Mouse (Mus musculus) cerebral cortex, adult 2 months (tissue): ENCODE results near the gene Cmtm2b.

Experiments used
- WGBS: fragments of 180-500 bp; shearing (Covaris S2); methylation state at CpG from one replicate; pipeline ENCODE4 v1.1.7; 2018; 5-methylcytosine and 5-hydroxymethylcytosine counted together

The Cmtm2b gene

DNA sequence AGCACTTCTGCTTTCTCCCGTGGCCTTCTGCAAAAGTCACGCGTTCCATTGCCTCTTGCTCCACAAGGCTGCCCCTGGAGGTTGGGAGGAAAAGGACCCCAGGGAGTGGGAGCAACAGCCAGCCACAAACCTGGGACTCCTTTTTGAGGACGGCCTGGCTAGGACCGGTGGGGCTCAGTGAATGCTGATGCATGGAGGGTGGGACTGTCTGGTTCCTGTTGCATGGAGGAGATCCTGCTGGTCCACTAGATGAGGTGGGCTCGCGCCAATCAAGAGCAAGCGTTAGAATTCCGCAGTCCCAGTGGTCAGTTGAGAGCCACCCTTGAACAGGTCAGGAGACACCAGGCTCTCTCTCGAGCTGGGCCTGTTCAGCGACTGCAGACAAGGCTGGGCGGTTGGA lies at the start of gene Cmtm2b:
Gene Cmtm2b, plus strand, starts transcription at position 301 of the 400 bp plus-strand sequence.
- WGBS: 92% methylated on average over 12 of the region's 12 CpGs

DNA sequence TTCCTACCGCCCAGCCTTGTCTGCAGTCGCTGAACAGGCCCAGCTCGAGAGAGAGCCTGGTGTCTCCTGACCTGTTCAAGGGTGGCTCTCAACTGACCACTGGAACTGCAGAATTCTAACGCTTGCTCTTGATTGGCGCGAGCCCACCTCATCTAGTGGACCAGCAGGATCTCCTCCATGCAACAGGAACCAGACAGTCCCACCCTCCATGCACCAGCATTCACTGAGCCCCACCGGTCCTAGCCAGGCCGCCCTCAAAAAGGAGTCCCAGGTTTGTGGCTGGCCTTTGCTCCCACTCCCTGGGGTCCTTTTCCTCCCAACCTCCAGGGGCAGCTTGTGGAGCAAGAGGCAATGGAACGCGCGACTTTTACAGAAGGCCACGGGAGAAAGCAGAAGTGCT lies 28.9 kb upstream of the Cmtm2b start, which contains the start of gene Cmtm2a:
Gene Cmtm2a, minus strand, starts transcription at position 101 of the 400 bp plus-strand sequence.
- 88% methylated on average over 12 of the region's 12 CpGs for WGBS

GRCm38 (mm10) chr8:104294396-104294795 lies 27.6 kb upstream of the Cmtm2b start:
- WGBS: 84% methylated on average over 1 of the region's 1 CpGs

- 38% methylated on average over 3 of the region's 3 CpGs for WGBS
Observed at GRCm38 (mm10) chr8:104301577-104301976, 20.5 kb upstream of the Cmtm2b start.

GRCm38 (mm10) chr8:104302536-104302935 lies 19.5 kb upstream of the Cmtm2b start:
- 98% methylated on average over 4 of the region's 4 CpGs for WGBS

- WGBS: 91% methylated on average over 11 of the region's 11 CpGs
Observed at GRCm38 (mm10) chr8:104304962-104305361, 17.1 kb upstream of the Cmtm2b start.

DNA sequence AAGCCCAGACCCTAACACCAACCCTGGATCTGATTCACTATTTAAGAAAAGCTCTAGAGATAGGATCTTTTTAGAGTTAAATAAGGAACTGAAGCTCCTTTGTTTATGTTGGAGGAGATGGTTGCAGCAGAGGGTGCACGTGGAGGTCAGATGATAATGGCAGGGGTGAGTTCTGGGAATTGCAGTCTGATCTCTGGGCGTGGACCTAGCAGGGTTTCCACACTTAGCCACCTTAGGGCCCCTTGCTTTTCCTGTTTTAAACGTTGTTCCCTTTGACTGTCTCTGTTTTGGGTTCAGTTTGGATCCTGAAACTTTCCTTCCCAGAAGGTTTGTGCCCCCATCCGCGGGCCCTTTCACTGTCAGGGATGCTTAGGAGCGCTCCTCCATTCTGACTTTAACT lies 13.7 kb upstream of the Cmtm2b start:
- WGBS: 73% methylated on average over 6 of the region's 6 CpGs

- WGBS: 81% methylated on average over 36 of the region's 36 CpGs
Observed at GRCm38 (mm10) chr8:104309441-104310155, 12.4 kb upstream of the Cmtm2b start, which contains the start of the genes Gm45711 and Cmtm1. Gm45711 (minus strand) TSS chr8:104310081. Cmtm1 (minus strand) TSS chr8:104310145.

- 56% methylated on average over 3 of the region's 3 CpGs for WGBS
Observed at GRCm38 (mm10) chr8:104312023-104312422, 10.0 kb upstream of the Cmtm2b start.

DNA sequence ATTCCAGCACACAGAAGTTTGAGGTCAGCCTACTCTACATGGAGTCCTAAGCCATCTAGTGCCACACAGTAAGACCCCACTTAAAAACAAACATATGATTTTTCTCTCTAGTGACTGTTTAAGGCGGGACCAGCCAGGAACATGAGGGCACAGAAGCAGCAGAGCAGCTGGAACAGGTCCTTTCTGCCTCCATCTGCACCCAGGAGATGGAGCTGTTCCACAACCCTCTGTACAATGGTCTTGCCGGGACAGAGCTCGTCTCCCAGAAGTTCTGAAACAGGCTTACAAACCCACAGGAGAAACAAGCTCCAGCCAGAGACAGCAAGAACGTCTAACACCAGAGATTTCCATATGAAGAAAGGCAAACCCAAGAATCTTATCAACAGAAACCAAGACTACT lies 8.7 kb upstream of the Cmtm2b start:
- 48% methylated on average over 4 of the region's 4 CpGs for WGBS

GRCm38 (mm10) chr8:104321267-104321666 lies 763 bp upstream of the Cmtm2b start, which contains the start of gene Gm11020:
Gm11020 (plus strand) TSS chr8:104321567.
- 76% methylated on average over 11 of the region's 11 CpGs for WGBS

DNA sequence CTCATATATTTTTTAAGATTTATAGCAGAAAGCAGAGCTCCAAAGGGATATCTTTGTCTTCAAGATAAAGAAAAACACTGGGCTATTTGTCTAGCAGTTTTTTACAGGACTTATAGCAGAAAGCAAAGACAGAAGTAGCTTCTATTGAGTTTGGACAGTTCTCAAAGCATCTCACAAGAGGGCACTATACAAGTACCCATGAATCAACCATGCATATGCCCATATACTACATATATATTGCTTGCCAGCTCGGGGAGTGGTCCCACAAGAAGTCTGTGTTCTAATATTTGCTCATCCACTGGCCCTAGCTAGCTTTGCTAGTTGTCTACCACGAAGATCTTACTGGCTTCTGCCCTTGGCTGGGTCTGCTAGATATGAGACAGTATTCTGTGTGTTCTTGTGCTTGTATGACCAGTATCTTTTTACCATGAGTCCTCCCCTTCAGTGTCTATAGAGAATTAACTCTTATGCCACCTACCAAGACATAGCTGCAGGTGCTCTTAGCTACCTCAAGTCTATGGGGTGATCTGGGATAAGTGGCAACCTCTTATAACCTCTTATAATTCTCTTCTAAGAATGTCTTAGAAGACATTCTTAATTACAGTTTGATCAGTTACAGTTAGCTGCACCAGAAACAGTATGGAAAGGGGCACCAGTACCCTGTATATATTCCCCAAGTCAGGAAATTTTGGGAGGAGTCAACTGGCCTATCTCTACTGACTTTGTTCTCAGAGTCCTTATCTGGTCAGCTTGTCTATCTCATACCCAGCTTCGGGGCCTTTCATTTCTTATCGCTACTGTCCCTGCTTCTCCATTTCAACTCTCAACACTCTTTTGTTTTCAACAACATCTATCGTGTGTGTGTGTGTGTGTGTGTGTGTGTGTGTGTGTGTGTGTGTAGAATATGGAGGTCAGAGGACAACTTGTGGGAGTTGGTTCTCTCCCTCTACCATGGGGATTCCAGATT lies 10.9 kb downstream of the Cmtm2b start:
- 84% methylated on average over 5 of the region's 5 CpGs for WGBS

DNA sequence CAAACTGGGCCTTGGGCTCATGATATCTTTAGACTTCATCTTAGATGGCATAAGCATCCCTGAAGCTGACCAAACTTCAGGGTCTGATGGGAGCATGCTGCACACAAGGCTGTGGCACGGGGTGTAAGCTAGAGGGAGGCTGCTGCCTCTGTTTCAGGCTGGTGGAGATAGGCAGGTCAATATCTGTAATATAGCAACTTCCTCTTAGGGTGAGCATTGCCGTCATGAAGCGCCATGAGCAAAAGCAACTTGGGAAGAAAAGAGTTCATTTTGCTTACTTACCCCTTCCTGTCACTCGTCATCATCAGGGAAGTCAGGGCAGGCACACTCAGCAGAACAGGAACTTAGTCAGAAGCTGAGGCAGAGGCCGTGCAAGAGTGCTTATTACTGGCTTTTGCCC lies 11.8 kb downstream of the Cmtm2b start:
- WGBS: 75% methylated on average over 5 of the region's 5 CpGs

- 89% methylated on average over 1 of the region's 1 CpGs for WGBS
Observed at GRCm38 (mm10) chr8:104334196-104334595, 12.2 kb downstream of the Cmtm2b start.

DNA sequence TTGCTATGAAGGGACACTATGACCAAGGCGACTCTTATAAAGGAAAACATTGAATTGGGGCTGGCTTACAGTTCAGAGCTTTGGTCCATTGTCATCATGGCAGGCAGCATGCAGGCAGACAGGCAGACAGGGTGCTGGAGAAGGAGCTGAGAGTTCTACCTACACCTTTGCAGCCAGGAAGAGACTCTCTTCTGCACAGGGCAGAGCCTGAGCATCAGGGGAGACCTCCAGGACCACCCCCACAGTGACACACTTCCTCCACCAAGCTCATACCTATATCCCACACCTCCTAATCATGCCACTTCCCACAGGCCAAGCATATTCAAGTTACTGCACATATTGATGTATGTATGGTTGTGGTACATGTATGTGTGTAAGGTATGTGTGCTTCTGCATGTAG lies 14.8 kb downstream of the Cmtm2b start:
- 93% methylated on average over 1 of the region's 1 CpGs for WGBS

DNA sequence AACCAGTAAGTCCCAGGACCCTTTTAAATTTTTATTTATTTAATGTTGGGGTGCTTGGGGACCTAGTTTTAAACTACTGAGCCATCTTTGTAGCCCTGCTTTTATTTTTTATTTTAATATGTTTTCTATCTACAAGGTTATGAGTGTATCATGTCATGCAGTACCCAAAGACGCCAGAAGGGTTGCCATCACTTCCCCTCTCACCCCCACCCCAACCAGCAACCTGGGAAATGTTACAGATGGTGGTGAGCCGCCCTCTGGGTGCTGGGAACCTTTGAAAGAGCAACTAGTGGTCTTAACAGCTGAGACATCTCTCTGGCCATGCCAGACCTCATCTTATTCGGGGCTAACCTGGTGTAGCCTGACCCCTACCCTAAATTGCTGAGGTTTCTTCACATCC lies 15.9 kb downstream of the Cmtm2b start:
- WGBS: 64% methylated on average over 3 of the region's 3 CpGs

GRCm38 (mm10) chr8:104339229-104339982 lies 17.4 kb downstream of the Cmtm2b start, which contains the start of gene Cmtm3:
Cmtm3 (plus strand) TSS chr8:104339410.
- 37% methylated on average over 17 of the region's 18 CpGs for WGBS

GRCm38 (mm10) chr8:104339983-104340232 lies 17.9 kb downstream of the Cmtm2b start:
- WGBS: 9% methylated on average over 6 of the region's 6 CpGs

GRCm38 (mm10) chr8:104340233-104341105 lies 18.4 kb downstream of the Cmtm2b start:
- under 1% methylated on average over 54 of the region's 54 CpGs for WGBS

DNA sequence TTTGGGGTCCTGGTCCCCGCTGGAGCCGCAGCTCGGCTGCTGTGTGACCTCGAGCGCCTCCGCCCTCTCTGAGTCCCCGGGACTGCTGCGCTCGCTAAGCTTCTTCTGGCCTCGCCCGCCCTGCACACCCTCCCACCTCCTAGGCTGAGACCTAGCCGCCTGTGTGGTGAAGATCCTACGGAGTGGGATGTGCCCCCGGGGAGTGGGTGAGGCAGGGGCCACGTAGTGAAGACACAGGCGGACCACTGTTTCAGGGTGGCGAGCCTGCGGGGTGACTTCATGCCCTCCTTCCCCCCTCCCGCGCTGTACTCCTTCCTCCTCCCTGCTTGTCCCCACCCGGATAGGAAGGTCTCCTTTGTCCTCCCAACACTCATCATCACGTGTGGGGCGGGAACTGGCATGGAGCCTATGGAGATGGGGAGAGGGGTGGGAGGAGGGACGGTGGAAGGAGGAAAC lies 19.1 kb downstream of the Cmtm2b start:
- 1% methylated on average over 24 of the region's 24 CpGs for WGBS

DNA sequence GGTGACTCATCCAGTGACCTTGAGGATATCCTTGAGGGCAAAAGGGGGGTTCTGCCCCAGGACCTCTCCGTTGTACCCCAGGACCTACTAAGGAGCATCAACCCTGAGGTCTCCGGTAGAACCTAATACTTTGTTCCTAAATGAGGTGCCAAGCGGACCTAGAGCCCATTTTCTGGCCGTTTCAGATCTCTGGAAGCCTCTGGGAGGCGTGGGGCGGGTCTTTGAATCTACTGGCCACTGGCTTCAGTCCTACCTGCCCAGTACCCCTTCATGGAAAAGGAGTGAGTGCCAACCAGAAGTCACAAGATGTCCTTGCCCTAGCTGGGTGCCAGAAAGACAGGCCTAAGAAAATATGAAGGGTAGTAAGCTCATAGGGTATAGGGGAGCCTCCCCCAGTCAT lies 19.6 kb downstream of the Cmtm2b start:
- WGBS: 63% methylated on average over 6 of the region's 6 CpGs
